Mouse (Mus musculus) spleen, embryonic (tissue): ENCODE measurements around the gene Nrl.

Experiments
- CTCF ChIA-PET: fragments of 350-600 bp; sonication (Branson Sonifier 250); formaldehyde crosslinking; loops from one replicate; lab custom pipeline; 2022; lab: Charles Lee

Nrl gene

GRCm38 (mm10) chr14:55524785-55525184, at the start of gene Nrl:
Gene Nrl, minus strand, starts transcription at chr14:55524981.
- CTCF ChIA-PET: no interaction called here

- CTCF ChIA-PET: interaction anchor here (0.7 to 0.8 kb wide), 2 partner anchors 10 to 40 kb away, joined by 3 to 18 read pairs; no protein-coding TSS in a partner anchor
Measured at GRCm38 (mm10) chr14:55571760-55572159, 47.0 kb upstream of the Nrl start.

GRCm38 (mm10) chr14:55570588-55570987, 45.8 kb upstream of the Nrl start:
- CTCF ChIA-PET: no interaction called here

GRCm38 (mm10) chr14:55567496-55567895, 42.7 kb upstream of the Nrl start:
- CTCF ChIA-PET: no interaction called here

- CTCF ChIA-PET: no interaction called here
Measured at GRCm38 (mm10) chr14:55565748-55566147, 41.0 kb upstream of the Nrl start.

- CTCF ChIA-PET: no interaction called here
Measured at GRCm38 (mm10) chr14:55563249-55563648, 38.5 kb upstream of the Nrl start.

- CTCF ChIA-PET: interaction anchor here (0.5 kb wide), 1 partner anchor 10 kb away, joined by 18 read pairs; no protein-coding TSS in a partner anchor
Measured at GRCm38 (mm10) chr14:55561860-55562259, 37.1 kb upstream of the Nrl start.

GRCm38 (mm10) chr14:55560202-55561073, 35.7 kb upstream of the Nrl start, which contains the start of gene A730061H03Rik:
Gene A730061H03Rik, minus strand, starts transcription at chr14:55560406.
- CTCF ChIA-PET: interaction anchor here (0.7 kb wide), 1 partner anchor 25 kb away, joined by 3 read pairs; the partner anchor contains the start of gene Emc9

GRCm38 (mm10) chr14:55559799-55560201, 35.0 kb upstream of the Nrl start, which contains the start of gene Dcaf11:
Gene Dcaf11, plus strand, starts transcription at chr14:55560006.
- CTCF ChIA-PET: no interaction called here

- CTCF ChIA-PET: interaction anchor here (0.7 kb wide), 1 partner anchor 189 kb away, joined by 4 read pairs; no protein-coding TSS in a partner anchor
Measured at GRCm38 (mm10) chr14:55558740-55559448, 34.1 kb upstream of the Nrl start.

- CTCF ChIA-PET: interaction anchor here (0.7 to 0.9 kb wide), 4 partner anchors 22 to 62 kb away, joined by 3 to 4 read pairs (median 3); no protein-coding TSS in a partner anchor
Measured at GRCm38 (mm10) chr14:55557587-55557986, 32.8 kb upstream of the Nrl start.

GRCm38 (mm10) chr14:55557003-55557402, 32.2 kb upstream of the Nrl start:
- CTCF ChIA-PET: interaction anchor here (0.6 to 1.3 kb wide), 5 partner anchors 16 to 76 kb away, joined by 3 to 5 read pairs (median 4); no protein-coding TSS in a partner anchor

- CTCF ChIA-PET: interaction anchor here (0.5 to 1.3 kb wide), 5 partner anchors 14 to 396 kb away, joined by 3 to 7 read pairs (median 5); no protein-coding TSS in a partner anchor
Measured at GRCm38 (mm10) chr14:55555788-55556187, 31.0 kb upstream of the Nrl start.

GRCm38 (mm10) chr14:55554635-55555034, 29.9 kb upstream of the Nrl start:
- CTCF ChIA-PET: interaction anchor here (0.6 kb wide), 1 partner anchor 33 kb away, joined by 6 read pairs; no protein-coding TSS in a partner anchor

GRCm38 (mm10) chr14:55551794-55552193, 27.0 kb upstream of the Nrl start:
- CTCF ChIA-PET: no interaction called here

- CTCF ChIA-PET: no interaction called here
Measured at GRCm38 (mm10) chr14:55551347-55551746, 26.6 kb upstream of the Nrl start.

GRCm38 (mm10) chr14:55550191-55550590, 25.4 kb upstream of the Nrl start:
- CTCF ChIA-PET: no interaction called here

- CTCF ChIA-PET: no interaction called here
Measured at GRCm38 (mm10) chr14:55544334-55544733, 19.6 kb upstream of the Nrl start.

GRCm38 (mm10) chr14:55542268-55542667, 17.5 kb upstream of the Nrl start:
- CTCF ChIA-PET: interaction anchor here (0.7 kb wide), 1 partner anchor 14 kb away, joined by 7 read pairs; no protein-coding TSS in a partner anchor

GRCm38 (mm10) chr14:55540787-55541321, 16.1 kb upstream of the Nrl start:
- CTCF ChIA-PET: interaction anchor here (0.7 to 1.4 kb wide), 2 partner anchors 13 to 16 kb away, joined by 4 to 5 read pairs; no protein-coding TSS in a partner anchor
